Comparison of ENCODE assay signal across 8 mouse cellular contexts in genomic region chr8:125568851-125569532, GRCm38 (mm10). TPM values are rescaled to one million over a fixed set of nuclear protein-coding genes. Genes with fewer than 3 reads are reported as not detected.
DNase-seq lines count a peak whose midpoint lies in the region; ATAC-seq and TF ChIP-seq lines count a peak whose summit lies in the region.

No protein-coding gene starts in this region.

- H3K4me1 ChIP-seq in testis, adult 2 months (ENCODE audit: control insufficient read depth, insufficient read depth, low read length) = peaks cover 8% of the 10 kb centered on the region
- peaks cover 9% of the 10 kb centered on the region for H3K4me1 ChIP-seq in intestine, postnatal 0 days (replicated peaks; ENCODE audit: control insufficient read depth, insufficient read depth, low read length)
- peaks cover 42% of the 10 kb centered on the region for H3K4me1 ChIP-seq in limb, embryonic 13.5 days
- H3K4me1 ChIP-seq in midbrain, embryonic 13.5 days (replicated peaks) = peaks cover 43% of the 10 kb centered on the region
- peaks cover 16% of the 10 kb centered on the region for H3K4me1 ChIP-seq in stomach, embryonic 14.5 days (ENCODE audit: control insufficient read depth, insufficient read depth, low read length)

- H3K27ac ChIP-seq in testis, adult 2 months (ENCODE audit: control insufficient read depth, insufficient read depth, low read depth, low read length) = peak overlapping the region; percentile 87
- H3K27ac ChIP-seq in intestine, postnatal 0 days (ENCODE audit: low read depth, low read length) = peak overlapping the region; percentile 80
- H3K27ac ChIP-seq in limb, embryonic 13.5 days = peak overlapping the region; percentile 23; the same call in 1 of the 2 replicates
- peak overlapping the region; percentile 85 for H3K27ac ChIP-seq in midbrain, embryonic 13.5 days
- peak overlapping the region; percentile 39; the same call in 1 of the 2 replicates for H3K27ac ChIP-seq in stomach, embryonic 14.5 days (ENCODE audit: low read length)

- no peak for DNase-seq in testis, postnatal 10 days (ENCODE audit: low spot score)
- DNase-seq in heart, adult 11 months = peak; percentile 97

- TF ChIP-seq POLR2A in testis, adult 2 months (IDR thresholded peaks at IDR 0.05; ENCODE audit: control insufficient read depth, low read depth, low read length) = no peak

- TF ChIP-seq CTCF in testis, adult 2 months (IDR thresholded peaks at IDR 0.05; ENCODE audit: control insufficient read depth, insufficient read depth, insufficient replicate concordance, low read depth, low read length) = no peak
- TF ChIP-seq CTCF in intestine, postnatal 0 days (IDR thresholded peaks at IDR 0.05; ENCODE audit: low read depth) = peak; percentile 75

- no peaks in the 10 kb centered on the region for H3K9me3 ChIP-seq in intestine, postnatal 0 days (ENCODE audit: control insufficient read depth)
- H3K9me3 ChIP-seq in limb, embryonic 13.5 days = 0 out of 2 replicates have a peak, but pooled peaks cover 3% of the 10 kb centered on the region
- no peaks in the 10 kb centered on the region for H3K9me3 ChIP-seq in midbrain, embryonic 13.5 days
- H3K9me3 ChIP-seq in stomach, embryonic 14.5 days (ENCODE audit: control insufficient read depth, low read depth, low read length) = no peaks in the 10 kb centered on the region

- no peaks in the 10 kb centered on the region for H3K36me3 ChIP-seq in testis, adult 2 months (ENCODE audit: control insufficient read depth, insufficient read depth, low read length)
- no peaks in the 10 kb centered on the region for H3K36me3 ChIP-seq in intestine, postnatal 0 days (ENCODE audit: control insufficient read depth, insufficient read depth)
- no peaks in the 10 kb centered on the region for H3K36me3 ChIP-seq in limb, embryonic 13.5 days
- H3K36me3 ChIP-seq in midbrain, embryonic 13.5 days = no peaks in the 10 kb centered on the region
- H3K36me3 ChIP-seq in stomach, embryonic 14.5 days (ENCODE audit: control insufficient read depth, insufficient read depth, low read length) = no peaks in the 10 kb centered on the region

- peak overlapping the region; percentile 78 for H3K9ac ChIP-seq in intestine, postnatal 0 days (ENCODE audit: low read depth, low read length)
- peak overlapping the region; percentile 77 for H3K9ac ChIP-seq in limb, embryonic 13.5 days
- peak overlapping the region; percentile 90 for H3K9ac ChIP-seq in midbrain, embryonic 13.5 days (replicated peaks)
- H3K9ac ChIP-seq in stomach, embryonic 14.5 days (replicated peaks; ENCODE audit: low read depth, low read length) = peak overlapping the region; percentile 68

- peak overlapping the region; percentile 94 for H3K4me3 ChIP-seq in testis, adult 2 months (ENCODE audit: control insufficient read depth, low read depth, low read length)
- H3K4me3 ChIP-seq in intestine, postnatal 0 days (ENCODE audit: low read depth, low read length) = peak overlapping the region; percentile 68
- H3K4me3 ChIP-seq in limb, embryonic 13.5 days = peak overlapping the region; percentile 65
- H3K4me3 ChIP-seq in midbrain, embryonic 13.5 days (replicated peaks) = peak overlapping the region; percentile 83
- peak overlapping the region; percentile 72 for H3K4me3 ChIP-seq in stomach, embryonic 14.5 days (ENCODE audit: low read depth, low read length)

- ATAC-seq in common myeloid progenitor, adult 5-6 weeks (replicated peaks; ENCODE audit: low read depth, poor library complexity, severe bottlenecking) = peak; percentile 21; the same call in 1 of the 2 replicates
- no peak for ATAC-seq in intestine, postnatal 0 days
- ATAC-seq in limb, embryonic 13.5 days (ENCODE audit: low FRiP score, low read depth) = peak; percentile 2; the same call in 1 of the 2 replicates
- ATAC-seq in midbrain, embryonic 13.5 days = peak; percentile 22
- no peak for ATAC-seq in stomach, embryonic 14.5 days (ENCODE audit: insufficient number of reproducible peaks, insufficient read depth, low FRiP score, low read depth)

- H3K4me2 ChIP-seq in intestine, postnatal 0 days (replicated peaks; ENCODE audit: low read depth) = peak overlapping the region; percentile 82
- peak overlapping the region; percentile 94 for H3K4me2 ChIP-seq in limb, embryonic 13.5 days (replicated peaks)
- peak overlapping the region; percentile 71 for H3K4me2 ChIP-seq in midbrain, embryonic 13.5 days (replicated peaks)
- H3K4me2 ChIP-seq in stomach, embryonic 14.5 days (replicated peaks; ENCODE audit: low read depth, low read length) = peak overlapping the region; percentile 95

- no peaks in the 10 kb centered on the region for H3K27me3 ChIP-seq in testis, adult 2 months (ENCODE audit: control insufficient read depth, insufficient read depth, low read length)
- no peaks in the 10 kb centered on the region for H3K27me3 ChIP-seq in intestine, postnatal 0 days (replicated peaks; ENCODE audit: control insufficient read depth, insufficient read depth, low read length)
- 0 out of 2 replicates have a peak, but pooled peaks cover 16% of the 10 kb centered on the region for H3K27me3 ChIP-seq in limb, embryonic 13.5 days
- H3K27me3 ChIP-seq in midbrain, embryonic 13.5 days = peaks cover 18% of the 10 kb centered on the region; the same call in 1 of the 2 replicates
- no peaks in the 10 kb centered on the region for H3K27me3 ChIP-seq in stomach, embryonic 14.5 days (ENCODE audit: control insufficient read depth, insufficient read depth, low read length)

- WGBS in intestine, postnatal 0 days = under 1% methylated on average over 39 of the region's 39 CpGs
- WGBS in limb, embryonic 13.5 days = under 1% methylated on average over 39 of the region's 39 CpGs
- under 1% methylated on average over 39 of the region's 39 CpGs for WGBS in midbrain, embryonic 13.5 days
- WGBS in stomach, embryonic 14.5 days = under 1% methylated on average over 39 of the region's 39 CpGs

RNA-seq across cellular contexts. Expression of gene Sipa1l2, which starts 0.6 kb away (rescaled TPM):
- polyA plus RNA-seq in testis, adult 2 months (2012; rRNA removed) = 19.6 and 21.2 TPM in 2 replicates
- 0.53 and 1.1 TPM in 2 replicates for total RNA-seq in common myeloid progenitor, adult 5-6 weeks (2017)
- 4.5 and 5.3 TPM in 2 replicates for polyA plus RNA-seq in intestine, postnatal 0 days (2015; fragmentation: Nextera tagmentation; extraction: Ambion mirVana)
- 12.9 and 17.2 TPM in 2 replicates for polyA plus RNA-seq in limb, embryonic 13.5 days (2015; fragmentation: Nextera tagmentation; extraction: Ambion mirVana)
- 27.5 and 31.8 TPM in 2 replicates for polyA plus RNA-seq in midbrain, embryonic 13.5 days (2015; fragmentation: Nextera tagmentation; extraction: Ambion mirVana)
- 6.6 and 7.0 TPM in 2 replicates for polyA plus RNA-seq in stomach, embryonic 14.5 days (2014; fragmentation: Nextera tagmentation; extraction: Ambion mirVana)

Comparison
In these comparisons a context has a peak if more than half of its experiments do, and no peak if none do; other contexts are left out.
1. H3K27ac ChIP-seq: peak in every context shown above with its lines; median percentile 87 in testis, adult 2 months; 85 in midbrain, embryonic 13.5 days; 80 in intestine, postnatal 0 days; 39 in stomach, embryonic 14.5 days; 23 in limb, embryonic 13.5 days.
2. ATAC-seq: peak in common myeloid progenitor, adult 5-6 weeks (single experiment), limb, embryonic 13.5 days (single experiment) and midbrain, embryonic 13.5 days (single experiment); none in intestine, postnatal 0 days (single experiment) and stomach, embryonic 14.5 days (single experiment).
3. Peak in every context shown above with its lines, with median percentiles within 50 percentile points of each other: H3K4me3 ChIP-seq, H3K4me2 ChIP-seq and H3K9ac ChIP-seq.